Mouse (Mus musculus): ENCODE results near the gene Irf2. TPM values are rescaled to one million over a fixed set of nuclear protein-coding genes. Genes with fewer than 3 reads are reported as not detected.

Irf2 gene
- polyA plus RNA-seq, 1 experiment from 2014 or later = 33.7 TPM

DNA sequence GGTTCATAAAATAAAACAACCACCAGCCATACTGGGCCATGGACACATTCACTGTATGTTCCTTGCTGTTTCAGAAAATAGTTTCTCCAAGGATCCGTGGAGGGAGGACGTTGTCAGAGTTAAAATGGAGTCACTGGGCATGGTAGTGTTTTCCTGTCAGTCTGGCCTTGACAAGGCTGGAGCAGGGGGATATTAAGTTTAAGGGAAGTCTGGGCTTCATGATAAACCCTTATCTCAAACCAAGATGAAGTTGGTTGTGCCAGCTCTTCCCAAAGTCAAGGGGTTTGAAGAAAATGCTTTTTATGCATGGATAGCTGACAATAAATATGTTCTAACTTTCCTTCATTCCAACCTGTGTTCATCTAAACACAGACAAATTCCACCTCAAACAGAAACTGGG, 72.4 kb downstream of the Irf2 start:
- no peak overlapping the region for H3K27ac ChIP-seq
- H3K4me3 ChIP-seq = no peak overlapping the region
- no peak overlapping the region for H3K9ac ChIP-seq
- ATAC-seq (ENCODE audit: borderline replicate concordance, extremely low read depth, low FRiP score, low TSS enrichment) = no peak
- H3K27me3 ChIP-seq = no peaks in the 10 kb centered on the region
- H3K9me3 ChIP-seq = no peaks in the 10 kb centered on the region
- peaks cover 24% of the 10 kb centered on the region for H3K36me3 ChIP-seq
- 80% methylated on average over 2 of the region's 2 CpGs for WGBS
- H3K4me1 ChIP-seq = peaks cover 3% of the 10 kb centered on the region; the same call in 1 of the 2 replicates
- H3K4me2 ChIP-seq = no peak overlapping the region

GRCm38 (mm10) chr8:46812966-46813365, 73.4 kb downstream of the Irf2 start:
- ATAC-seq (ENCODE audit: borderline replicate concordance, extremely low read depth, low FRiP score, low TSS enrichment) = no peak
- Histone ChIP-seq H3K4me2 (no peak overlapping the region), H3K27ac (no peak overlapping the region), H3K4me3 (no peak overlapping the region), H3K27me3 (no peaks in the 10 kb centered on the region), H3K9me3 (no peaks in the 10 kb centered on the region), H3K4me1 (peaks cover 13% of the 10 kb centered on the region), H3K9ac (no peak overlapping the region), H3K36me3 (peaks cover 14% of the 10 kb centered on the region)
- WGBS = 91% methylated on average over 4 of the region's 4 CpGs

GRCm38 (mm10) chr8:46818106-46818989, 78.8 kb downstream of the Irf2 start:
- WGBS = 34% methylated on average over 14 of the region's 14 CpGs
- no peak overlapping the region for H3K4me3 ChIP-seq
- H3K27ac ChIP-seq = peak overlapping the region; percentile 43
- H3K4me2 ChIP-seq = no peak overlapping the region
- no peak overlapping the region for H3K9ac ChIP-seq
- no peaks in the 10 kb centered on the region for H3K27me3 ChIP-seq
- ATAC-seq (ENCODE audit: borderline replicate concordance, extremely low read depth, low FRiP score, low TSS enrichment) = peak; percentile 46; the same call in 1 of the 2 replicates
- peaks cover 26% of the 10 kb centered on the region for H3K4me1 ChIP-seq
- H3K9me3 ChIP-seq = no peaks in the 10 kb centered on the region
- H3K36me3 ChIP-seq = peaks cover 25% of the 10 kb centered on the region; the same call in 1 of the 2 replicates

DNA sequence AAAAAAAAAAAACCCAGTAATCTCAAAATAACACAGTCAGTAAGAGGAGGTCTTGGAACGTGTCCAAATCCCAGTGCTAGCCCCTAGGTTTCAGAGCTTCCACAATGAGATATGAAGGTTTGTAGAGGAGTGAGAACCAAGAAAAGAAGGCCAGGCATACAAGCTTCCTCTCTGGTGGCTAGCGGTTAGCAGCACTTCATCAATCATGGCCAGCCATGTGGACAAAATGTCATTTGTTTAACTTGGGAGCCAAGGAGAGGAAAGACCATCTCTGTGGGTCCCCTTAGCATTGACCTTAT, 79.4 kb downstream of the Irf2 start:
- no peaks in the 10 kb centered on the region for H3K27me3 ChIP-seq
- no peak overlapping the region for H3K27ac ChIP-seq
- 20% methylated on average over 2 of the region's 2 CpGs for WGBS
- H3K36me3 ChIP-seq = peaks cover 27% of the 10 kb centered on the region
- no peak overlapping the region for H3K4me2 ChIP-seq
- H3K9me3 ChIP-seq = no peaks in the 10 kb centered on the region
- ATAC-seq (ENCODE audit: borderline replicate concordance, extremely low read depth, low FRiP score, low TSS enrichment) = no peak
- H3K9ac ChIP-seq = no peak overlapping the region
- H3K4me3 ChIP-seq = no peak overlapping the region
- peaks cover 26% of the 10 kb centered on the region for H3K4me1 ChIP-seq

DNA sequence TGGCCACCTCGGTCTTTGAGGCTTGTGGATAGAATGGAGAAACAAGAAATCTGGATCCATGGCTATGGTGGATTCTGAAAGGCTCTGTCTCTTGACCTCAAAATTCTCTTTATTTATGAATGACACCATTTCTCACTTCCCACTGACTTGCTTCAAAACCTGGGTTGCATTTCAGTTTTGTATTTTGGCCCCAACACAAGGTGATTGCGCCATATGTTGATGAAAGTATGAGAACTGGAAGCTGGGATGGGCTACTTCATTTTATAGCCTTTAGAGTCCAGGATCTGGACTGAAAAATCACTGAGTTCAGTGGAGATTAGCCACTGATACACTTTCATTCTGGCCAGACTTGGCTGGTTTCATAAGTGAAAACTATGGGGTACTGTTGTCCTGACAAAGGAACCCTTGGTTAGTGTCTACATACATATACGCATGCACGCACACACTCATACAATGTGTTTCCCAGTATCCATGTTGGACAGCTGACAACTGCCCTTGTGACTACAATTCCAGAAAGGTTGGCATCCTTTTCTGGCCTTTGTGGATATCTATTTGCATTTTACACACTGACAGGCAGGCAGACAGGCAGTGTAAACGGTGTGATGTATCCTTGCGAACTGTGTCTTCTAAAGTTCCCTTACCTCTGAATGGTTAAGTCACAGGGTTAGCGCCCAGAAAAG, 89.3 kb downstream of the Irf2 start:
- Histone ChIP-seq H3K27ac (0 out of 2 replicates have a peak overlapping the region, but pooled peaks have one; percentile 13), H3K4me3 (no peak overlapping the region), H3K9me3 (no peaks in the 10 kb centered on the region), H3K9ac (no peak overlapping the region), H3K4me1 (peaks cover 15% of the 10 kb centered on the region), H3K27me3 (no peaks in the 10 kb centered on the region), H3K4me2 (no peak overlapping the region), H3K36me3 (peaks cover 5% of the 10 kb centered on the region; the same call in 1 of the 2 replicates)
- 88% methylated on average over 7 of the region's 7 CpGs for WGBS
- no peak for ATAC-seq (ENCODE audit: borderline replicate concordance, extremely low read depth, low FRiP score, low TSS enrichment)

GRCm38 (mm10) chr8:46829414-46830111, 90.0 kb downstream of the Irf2 start:
- peak overlapping the region; percentile 13; the same call in 1 of the 2 replicates for H3K27ac ChIP-seq
- H3K4me3 ChIP-seq = no peak overlapping the region
- ATAC-seq (ENCODE audit: borderline replicate concordance, extremely low read depth, low FRiP score, low TSS enrichment) = no peak
- peaks cover 17% of the 10 kb centered on the region for H3K4me1 ChIP-seq
- no peaks in the 10 kb centered on the region for H3K27me3 ChIP-seq
- H3K36me3 ChIP-seq = no peaks in the 10 kb centered on the region
- WGBS = 55% methylated on average over 6 of the region's 6 CpGs
- no peak overlapping the region for H3K9ac ChIP-seq
- H3K4me2 ChIP-seq = no peak overlapping the region
- H3K9me3 ChIP-seq = no peaks in the 10 kb centered on the region

- Histone ChIP-seq H3K27ac (peak overlapping the region; percentile 13; the same call in 1 of the 2 replicates), H3K9ac (no peak overlapping the region), H3K4me2 (no peak overlapping the region), H3K36me3 (no peaks in the 10 kb centered on the region), H3K27me3 (no peaks in the 10 kb centered on the region), H3K9me3 (no peaks in the 10 kb centered on the region), H3K4me1 (peaks cover 17% of the 10 kb centered on the region), H3K4me3 (no peak overlapping the region)
- no peak for ATAC-seq (ENCODE audit: borderline replicate concordance, extremely low read depth, low FRiP score, low TSS enrichment)
- 61% methylated on average over 11 of the region's 11 CpGs for WGBS
Measured at GRCm38 (mm10) chr8:46830112-46830855, 90.8 kb downstream of the Irf2 start.

GRCm38 (mm10) chr8:46831916-46832315, 92.4 kb downstream of the Irf2 start:
- Histone ChIP-seq H3K27me3 (no peaks in the 10 kb centered on the region), H3K4me3 (no peak overlapping the region), H3K4me2 (no peak overlapping the region), H3K9ac (no peak overlapping the region), H3K9me3 (no peaks in the 10 kb centered on the region), H3K36me3 (no peaks in the 10 kb centered on the region), H3K4me1 (peaks cover 17% of the 10 kb centered on the region), H3K27ac (no peak overlapping the region)
- no peak for ATAC-seq (ENCODE audit: borderline replicate concordance, extremely low read depth, low FRiP score, low TSS enrichment)
- 72% methylated on average over 5 of the region's 5 CpGs for WGBS

DNA sequence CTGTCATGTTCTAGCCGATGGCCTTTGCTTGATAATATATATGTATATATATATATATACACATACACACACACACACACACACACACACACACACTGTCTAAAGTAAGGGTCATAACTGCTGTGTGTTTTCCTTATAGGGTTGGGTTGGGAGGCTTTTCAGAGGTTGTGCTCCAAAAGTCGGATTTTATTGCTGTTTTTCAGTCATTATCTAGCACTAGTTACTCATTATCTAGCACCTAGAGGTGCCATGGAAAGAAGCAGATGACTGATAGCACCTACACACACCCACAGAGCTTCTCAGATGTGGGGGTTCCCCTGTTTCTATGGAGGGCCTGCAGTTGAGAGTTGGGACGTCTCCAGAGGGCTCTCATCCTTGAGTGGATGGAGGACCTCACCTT, 92.9 kb downstream of the Irf2 start:
- no peak overlapping the region for H3K9ac ChIP-seq
- no peak overlapping the region for H3K27ac ChIP-seq
- H3K36me3 ChIP-seq = no peaks in the 10 kb centered on the region
- WGBS = 74% methylated on average over 3 of the region's 3 CpGs
- no peaks in the 10 kb centered on the region for H3K27me3 ChIP-seq
- no peak overlapping the region for H3K4me2 ChIP-seq
- no peak overlapping the region for H3K4me3 ChIP-seq
- peaks cover 17% of the 10 kb centered on the region for H3K4me1 ChIP-seq
- no peaks in the 10 kb centered on the region for H3K9me3 ChIP-seq
- ATAC-seq (ENCODE audit: borderline replicate concordance, extremely low read depth, low FRiP score, low TSS enrichment) = no peak

DNA sequence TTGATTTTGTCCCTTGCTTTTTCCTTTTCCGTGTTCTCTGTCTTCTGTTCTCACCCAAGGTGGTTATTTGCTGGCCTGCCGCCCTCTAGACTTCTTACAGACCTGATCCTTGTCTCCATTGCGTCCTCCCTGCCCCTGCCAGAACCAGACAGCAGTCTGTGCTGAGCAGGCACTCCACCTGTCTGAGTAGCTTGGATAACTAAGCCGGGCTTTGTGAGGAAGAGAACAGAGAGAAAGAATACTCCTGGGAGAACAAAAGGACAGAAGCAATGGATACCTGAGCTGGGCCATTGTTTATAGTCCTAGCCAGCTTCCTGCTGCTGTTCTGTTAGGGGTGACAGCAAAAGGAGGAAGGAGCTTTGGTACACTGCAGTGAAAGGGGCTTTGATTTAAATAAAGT, 94.2 kb downstream of the Irf2 start:
- Histone ChIP-seq H3K36me3 (peaks cover 3% of the 10 kb centered on the region), H3K9me3 (no peaks in the 10 kb centered on the region), H3K9ac (no peak overlapping the region; the same call in 1 of the 2 replicates), H3K4me2 (no peak overlapping the region), H3K4me3 (no peak overlapping the region), H3K27ac (0 out of 2 replicates have a peak overlapping the region, but pooled peaks have one; percentile 18), H3K27me3 (no peaks in the 10 kb centered on the region), H3K4me1 (peaks cover 14% of the 10 kb centered on the region)
- no peak for ATAC-seq (ENCODE audit: borderline replicate concordance, extremely low read depth, low FRiP score, low TSS enrichment)
- WGBS = 59% methylated on average over 4 of the region's 4 CpGs

GRCm38 (mm10) chr8:46834440-46834839, 94.9 kb downstream of the Irf2 start:
- no peak for ATAC-seq (ENCODE audit: borderline replicate concordance, extremely low read depth, low FRiP score, low TSS enrichment)
- Histone ChIP-seq H3K9me3 (no peaks in the 10 kb centered on the region), H3K4me1 (peaks cover 8% of the 10 kb centered on the region), H3K4me3 (no peak overlapping the region), H3K36me3 (peaks cover 10% of the 10 kb centered on the region), H3K27ac (no peak overlapping the region), H3K4me2 (no peak overlapping the region), H3K9ac (no peak overlapping the region), H3K27me3 (no peaks in the 10 kb centered on the region)
- WGBS = 91% methylated on average over 3 of the region's 3 CpGs
